Mouse (Mus musculus) c-Kit-positive CD71-negative TER-119-negative erythroid progenitor cells, embryonic 14.5 days (primary cell): Measurements from ENCODE around the gene Nfkbia.

Experiments used
- DNase-seq: peaks from one replicate; pipeline ENCODE4 v3.0.0-alpha.2; 2013; ENCODE audit warnings: low read depth

Gene Nfkbia

DNA sequence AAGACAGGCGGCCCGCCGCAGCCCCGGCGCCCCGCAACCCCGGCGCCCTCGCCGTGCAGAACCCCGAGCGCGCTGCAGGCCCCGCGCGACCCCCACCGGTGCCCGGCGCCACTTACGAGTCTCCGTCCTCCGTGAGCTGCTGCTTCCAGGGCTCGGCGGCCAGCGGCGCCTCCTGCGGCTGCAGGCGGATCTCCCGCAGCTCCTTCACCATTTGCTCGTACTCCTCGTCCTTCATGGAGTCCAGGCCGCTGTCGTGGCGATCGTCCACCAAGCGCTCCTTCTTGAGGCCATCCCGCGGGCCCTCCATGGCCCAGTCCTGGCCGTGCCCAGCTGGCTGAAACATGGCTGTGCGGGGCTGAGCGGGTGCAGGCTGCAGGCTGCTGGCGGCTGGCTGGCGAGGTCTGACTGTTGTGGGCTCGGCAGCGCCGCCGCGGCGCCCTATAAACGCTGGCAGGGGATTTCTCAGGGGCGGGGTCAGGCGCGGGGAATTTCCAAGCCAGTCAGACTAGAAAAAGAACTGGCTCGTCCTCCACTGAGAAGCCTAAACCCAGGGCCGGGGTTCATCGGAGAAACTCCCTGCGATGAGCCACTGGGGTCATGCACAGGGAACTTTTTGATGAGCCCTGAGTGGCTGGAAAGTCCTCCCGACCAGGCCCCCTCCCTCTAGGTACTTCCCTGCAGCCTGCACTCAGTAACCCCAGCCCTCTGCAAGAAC lies at the start of gene Nfkbia:
Gene Nfkbia, minus strand, starts transcription at position 464 of the 715 bp plus-strand sequence.
- peak; percentile 81 for DNase-seq

DNA sequence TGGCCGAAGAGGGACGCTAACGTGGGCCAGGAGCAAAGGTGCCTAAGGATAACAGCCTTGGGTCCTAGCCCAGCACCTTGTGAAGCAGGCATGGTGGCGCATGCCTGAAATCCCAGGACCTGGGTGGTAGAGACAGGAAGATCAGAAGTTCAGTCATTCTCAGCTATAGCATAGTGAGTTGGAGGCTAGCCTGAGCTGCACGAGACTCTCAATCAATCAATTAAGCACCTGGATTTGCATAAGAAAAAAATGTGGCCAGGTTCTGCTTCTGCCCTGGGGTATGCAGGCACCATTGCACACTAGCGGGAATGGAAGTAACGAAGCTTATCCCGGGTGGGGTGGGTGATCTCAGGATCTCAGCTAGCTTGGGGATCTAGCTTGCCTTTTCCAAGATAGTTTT lies 46.7 kb upstream of the Nfkbia start:
- DNase-seq, result no peak

DNA sequence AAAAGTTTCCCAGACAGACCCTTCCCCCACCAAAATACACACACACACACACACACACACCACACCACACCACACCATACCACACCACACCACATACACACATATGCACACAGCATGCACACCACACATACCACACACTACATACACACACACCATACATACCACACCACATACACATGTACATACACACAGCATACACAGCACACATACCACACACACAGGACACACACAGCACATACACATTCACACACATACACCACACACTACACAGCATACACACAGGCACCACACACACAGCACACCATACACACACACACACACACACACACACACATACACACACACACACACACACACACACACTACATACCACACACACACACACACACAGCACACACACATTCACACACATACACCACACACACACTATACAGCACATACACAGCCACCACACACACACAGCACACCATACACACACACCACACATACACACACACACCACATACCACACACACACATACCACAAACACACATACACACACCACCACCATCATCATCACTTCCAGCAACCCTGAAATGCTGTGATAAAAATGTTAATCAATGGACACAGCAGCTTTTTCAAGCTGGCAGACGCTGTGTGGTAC lies 46.0 kb upstream of the Nfkbia start:
- DNase-seq, result no peak

DNA sequence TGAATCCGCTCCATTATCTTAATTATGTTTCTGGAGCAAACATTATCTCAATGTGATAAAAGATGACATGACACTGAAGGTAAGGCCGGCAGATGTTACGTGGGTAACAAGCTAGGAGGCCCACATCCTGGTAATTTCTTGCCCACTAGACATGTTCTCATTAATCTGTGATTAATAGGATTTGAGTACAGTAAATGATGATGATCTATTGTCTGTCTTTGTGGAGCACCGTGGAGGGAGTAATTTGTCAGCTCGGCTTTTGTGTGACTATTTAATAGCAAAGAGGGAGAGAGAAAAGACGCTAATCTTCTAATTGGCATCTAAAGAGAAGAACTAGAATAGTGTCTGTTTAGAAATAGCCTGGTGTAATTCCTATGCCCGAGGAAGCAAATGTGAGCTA lies 45.3 kb upstream of the Nfkbia start:
- DNase-seq, result no peak

DNA sequence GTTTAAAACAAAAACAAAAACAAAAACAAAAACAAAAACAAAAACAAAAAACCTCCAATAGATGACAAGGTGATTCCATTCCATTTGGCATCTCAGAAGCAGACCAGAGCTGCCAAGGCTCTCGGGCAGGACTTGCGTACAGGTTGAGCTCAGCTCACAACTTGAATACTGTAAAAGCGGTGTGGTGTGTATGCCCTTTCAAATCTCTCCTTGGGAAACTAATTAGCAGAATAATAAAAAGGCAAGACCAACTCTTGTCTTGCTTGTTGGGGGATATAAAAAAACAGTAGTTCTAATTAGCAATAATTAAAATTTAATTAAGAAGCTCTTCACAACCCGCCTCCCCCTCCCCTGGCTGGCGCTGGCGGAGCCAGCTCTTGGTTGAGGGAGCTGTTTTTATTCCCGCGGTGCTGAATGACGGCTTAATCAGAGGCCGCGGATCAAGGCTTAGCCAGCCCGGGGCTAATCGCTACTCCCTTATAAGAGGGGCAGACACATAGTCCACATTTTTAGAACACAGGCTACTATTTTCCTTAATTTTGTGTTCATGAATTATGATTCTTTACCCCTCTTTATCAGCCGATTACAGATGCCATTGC lies 44.2 kb upstream of the Nfkbia start:
- DNase-seq, result peak; percentile 7

- DNase-seq, result no peak
Observed at GRCm38 (mm10) chr12:55526983-55527752, 34.7 kb upstream of the Nfkbia start.

DNA sequence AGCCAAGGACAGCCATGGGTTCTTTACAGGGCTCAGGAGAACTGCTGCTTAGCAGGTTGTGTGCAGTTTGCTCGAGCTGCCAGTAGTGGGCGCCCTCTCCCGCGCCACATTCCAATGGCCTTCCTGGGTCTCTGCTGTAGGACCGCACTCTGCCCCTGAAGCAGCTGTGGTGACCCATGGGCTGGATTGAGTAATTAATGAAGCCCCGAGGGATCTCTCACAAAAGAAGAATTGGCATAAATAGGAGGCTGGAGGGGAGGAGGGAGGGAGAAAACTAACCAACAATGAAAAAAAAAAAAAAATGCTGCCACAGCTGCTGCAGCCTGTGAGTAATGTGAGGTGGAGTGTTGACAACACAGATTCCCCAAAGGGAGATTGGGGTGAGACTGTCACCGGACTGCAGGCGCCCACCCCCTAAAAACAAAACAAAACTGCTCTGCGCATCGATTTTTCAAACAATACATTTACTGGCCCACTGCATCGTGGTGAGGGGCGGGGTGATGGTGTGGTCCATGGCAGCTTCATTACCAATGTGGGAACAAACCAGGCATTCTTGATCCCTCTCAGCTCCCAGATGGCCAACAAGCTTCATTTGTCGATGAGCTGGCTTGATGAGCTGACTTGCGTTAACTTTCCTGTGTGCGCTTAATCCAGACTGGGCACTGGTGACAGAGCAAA lies 25.8 kb upstream of the Nfkbia start:
- DNase-seq, result no peak

- no peak for DNase-seq
Observed at GRCm38 (mm10) chr12:55508817-55509216, 16.4 kb upstream of the Nfkbia start.

GRCm38 (mm10) chr12:55507332-55507935 lies 15.0 kb upstream of the Nfkbia start:
- DNase-seq, result no peak

DNA sequence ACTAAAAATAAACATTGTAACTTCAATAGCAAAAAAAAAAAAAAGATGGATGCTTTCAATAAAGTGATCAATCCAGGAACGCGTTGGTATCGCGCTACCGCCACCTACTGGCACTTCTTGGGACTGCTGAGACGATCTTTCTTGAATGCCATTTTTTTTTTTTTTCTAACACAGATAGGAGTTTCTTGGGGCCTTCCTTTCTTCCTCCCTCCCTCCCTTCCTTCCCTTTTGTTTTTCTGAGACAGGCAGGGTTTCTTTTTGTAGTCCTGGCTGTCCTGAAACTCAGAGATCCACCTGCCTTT lies 13.5 kb upstream of the Nfkbia start:
- DNase-seq, result peak; percentile 82

GRCm38 (mm10) chr12:55505314-55506028 lies 13.0 kb upstream of the Nfkbia start:
- no peak for DNase-seq

DNA sequence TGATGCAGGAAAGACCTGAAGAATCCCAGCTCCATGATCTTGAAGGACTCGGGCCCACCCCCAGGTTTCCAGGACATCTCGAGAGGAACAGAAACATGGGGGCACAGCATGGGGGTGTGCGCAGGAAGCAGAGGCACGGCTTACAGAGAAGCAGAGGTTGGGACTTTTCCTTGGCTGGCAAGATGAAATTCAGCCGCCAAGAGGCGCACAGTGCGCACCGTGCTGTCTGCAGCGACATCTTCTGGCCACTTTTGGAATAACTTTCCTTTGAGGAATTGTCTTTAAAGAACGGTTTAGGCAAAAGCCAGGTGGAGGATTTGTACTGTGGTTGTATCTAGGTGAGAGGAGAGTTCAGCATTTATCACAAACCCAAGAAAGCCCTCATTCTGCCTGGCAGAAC lies 6.6 kb upstream of the Nfkbia start:
- peak; percentile 78 for DNase-seq

- DNase-seq, result no peak
Observed at GRCm38 (mm10) chr12:55497737-55498136, 5.3 kb upstream of the Nfkbia start.

- DNase-seq, result no peak
Observed at GRCm38 (mm10) chr12:55495902-55496605, 3.6 kb upstream of the Nfkbia start.

- peak; percentile 70 for DNase-seq
Observed at GRCm38 (mm10) chr12:55495114-55495901, 2.9 kb upstream of the Nfkbia start.

DNA sequence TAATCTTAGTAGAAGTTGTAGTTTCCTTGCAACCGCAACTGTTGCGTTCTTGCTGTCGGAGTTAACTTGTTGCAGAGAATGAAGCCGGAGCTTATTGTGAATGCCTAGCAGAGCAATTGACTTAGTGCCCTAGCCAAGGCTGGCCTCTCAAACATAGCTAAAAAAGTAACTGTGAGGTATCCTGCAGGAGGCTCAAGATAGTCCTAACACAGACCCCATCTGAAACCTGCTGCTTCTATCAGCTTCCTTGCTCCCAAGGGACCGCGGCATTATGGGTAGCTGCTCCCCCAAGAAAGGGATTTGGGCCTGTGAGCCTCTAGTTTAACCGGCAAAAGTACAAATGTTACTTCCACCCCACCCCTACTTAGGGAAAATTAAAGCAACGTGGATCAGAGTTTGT lies 934 bp upstream of the Nfkbia start:
- DNase-seq, result no peak

- no peak for DNase-seq
Observed at GRCm38 (mm10) chr12:55492941-55493340, 494 bp upstream of the Nfkbia start.

- DNase-seq, result peak; percentile 83
Observed at GRCm38 (mm10) chr12:55491516-55492183, 797 bp downstream of the Nfkbia start.
